Mouse (Mus musculus) CH12F3 (cell line): ENCODE measurements around the gene 2210017I01Rik.

Source experiments
- in situ Hi-C: fragments of 300-500 bp; cut with MboI; formaldehyde crosslinking; loops from 2 replicates; pipeline ENCODE4 v1.14.3; 2020; ENCODE audit warnings: low sequenced_read_pairs

The 2210017I01Rik gene

DNA sequence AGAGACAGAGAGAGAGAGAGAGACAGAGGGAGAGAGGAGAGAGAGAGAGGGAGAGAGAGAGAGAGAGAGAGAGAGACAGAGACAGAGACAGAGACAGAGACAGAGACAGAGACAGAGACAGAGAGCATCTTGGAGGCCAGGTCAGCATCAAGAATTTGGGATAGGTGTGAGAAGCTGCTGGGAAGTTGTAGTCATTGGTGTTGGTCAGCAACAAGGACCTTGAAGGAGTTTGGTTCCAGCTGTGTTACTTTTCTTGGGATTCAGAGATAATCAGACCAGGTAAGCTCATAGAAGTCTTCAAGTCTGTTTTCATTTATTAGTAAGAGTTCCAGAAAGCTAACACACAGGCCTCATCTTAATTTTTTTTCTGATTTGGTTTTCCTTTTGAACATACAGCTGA lies at the start of gene 2210017I01Rik:
Gene 2210017I01Rik, minus strand, starts transcription at position 101 of the 400 bp plus-strand sequence.
- in situ Hi-C loops: no loop called here

- in situ Hi-C loops: no loop called here
These were observed 49.5 kb upstream of the 2210017I01Rik start, which contains the start of gene Lce1b for GRCm38 (mm10) chr3:92656826-92657225. Gene Lce1b, minus strand, starts transcription at chr3:92656926.

DNA sequence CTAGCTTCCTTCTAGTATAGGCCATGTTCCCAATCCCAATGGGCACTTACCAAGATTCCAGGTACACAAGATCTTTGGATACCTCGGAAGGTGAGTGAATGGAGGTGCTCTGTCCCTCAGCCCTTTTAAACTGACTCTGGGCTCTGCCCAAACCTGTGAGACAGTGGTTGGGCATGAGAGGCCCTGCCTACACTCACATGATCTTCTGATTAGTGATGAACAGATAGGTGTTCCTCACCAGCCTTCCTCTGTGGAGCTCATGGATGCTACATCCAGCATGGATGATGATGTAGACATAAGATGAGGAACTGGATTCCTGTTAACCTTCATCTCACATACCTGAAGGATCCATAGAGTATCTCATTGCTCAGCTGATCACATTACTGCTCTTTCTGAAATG lies 40.9 kb upstream of the 2210017I01Rik start, which contains the start of gene Lce1a1:
Gene Lce1a1, minus strand, starts transcription at position 101 of the 400 bp plus-strand sequence.
- in situ Hi-C loops: no loop called here

DNA sequence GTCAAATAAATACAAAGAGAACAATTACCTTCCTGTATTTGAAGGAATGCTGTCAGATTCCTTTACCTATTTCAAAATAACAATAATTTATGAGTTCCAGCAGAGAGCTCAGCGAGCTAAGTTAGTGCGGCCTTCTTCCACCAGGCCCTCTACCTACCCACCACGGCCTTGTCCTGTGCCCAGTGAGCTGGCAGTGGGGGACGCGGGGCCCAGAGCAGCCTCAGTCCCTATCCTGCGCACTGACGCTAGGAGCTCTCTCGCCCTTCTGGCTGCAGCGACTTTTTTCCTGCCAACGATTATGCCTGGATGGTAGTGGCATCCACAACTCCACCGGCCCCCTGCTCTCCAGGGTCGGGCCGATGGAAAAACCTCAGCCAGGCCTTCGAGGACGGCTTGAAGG lies 32.6 kb upstream of the 2210017I01Rik start:
- in situ Hi-C loops: no loop called here

- in situ Hi-C loops: no loop called here
These were observed 31.3 kb upstream of the 2210017I01Rik start for GRCm38 (mm10) chr3:92638653-92638991.

- in situ Hi-C loops: no loop called here
These were observed 30.7 kb upstream of the 2210017I01Rik start for GRCm38 (mm10) chr3:92637745-92638652.

- in situ Hi-C loops: no loop called here
These were observed 14.3 kb upstream of the 2210017I01Rik start, which contains the start of gene Lce6a for GRCm38 (mm10) chr3:92621560-92621959. Gene Lce6a, minus strand, starts transcription at chr3:92621660.

- in situ Hi-C loops: no loop called here
These were observed 2.5 kb upstream of the 2210017I01Rik start for GRCm38 (mm10) chr3:92609804-92610203.

DNA sequence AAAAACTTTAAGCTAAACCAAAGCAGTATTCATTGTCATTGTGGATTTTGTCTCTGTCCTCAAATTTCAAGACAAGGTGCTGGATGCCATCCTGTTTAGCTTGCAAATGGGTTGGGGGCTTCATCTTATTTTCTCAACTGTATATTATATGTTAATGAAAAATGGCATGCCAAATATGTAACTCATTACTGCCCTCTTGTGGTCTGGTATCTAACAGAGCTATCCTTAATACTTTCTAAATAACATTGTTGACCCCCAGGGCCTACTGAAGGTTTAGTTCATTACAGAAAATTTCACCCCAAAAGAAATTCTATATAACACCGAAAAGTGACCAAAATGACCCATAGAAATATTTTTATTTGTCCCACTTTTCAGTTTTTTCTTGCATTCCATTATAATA lies 5.1 kb downstream of the 2210017I01Rik start:
- in situ Hi-C loops: no loop called here

GRCm38 (mm10) chr3:92600456-92600855 lies 6.8 kb downstream of the 2210017I01Rik start:
- in situ Hi-C loops: no loop called here

- in situ Hi-C loops: no loop called here
These were observed 7.3 kb downstream of the 2210017I01Rik start for GRCm38 (mm10) chr3:92599973-92600372.

GRCm38 (mm10) chr3:92598429-92598828 lies 8.9 kb downstream of the 2210017I01Rik start:
- in situ Hi-C loops: no loop called here

- in situ Hi-C loops: no loop called here
These were observed 18.4 kb downstream of the 2210017I01Rik start, which contains the start of gene Smcp for GRCm38 (mm10) chr3:92588858-92589257. Gene Smcp, minus strand, starts transcription at chr3:92588997.

GRCm38 (mm10) chr3:92587190-92587589 lies 20.1 kb downstream of the 2210017I01Rik start:
- in situ Hi-C loops: no loop called here

GRCm38 (mm10) chr3:92585055-92585454 lies 22.2 kb downstream of the 2210017I01Rik start:
- in situ Hi-C loops: no loop called here

DNA sequence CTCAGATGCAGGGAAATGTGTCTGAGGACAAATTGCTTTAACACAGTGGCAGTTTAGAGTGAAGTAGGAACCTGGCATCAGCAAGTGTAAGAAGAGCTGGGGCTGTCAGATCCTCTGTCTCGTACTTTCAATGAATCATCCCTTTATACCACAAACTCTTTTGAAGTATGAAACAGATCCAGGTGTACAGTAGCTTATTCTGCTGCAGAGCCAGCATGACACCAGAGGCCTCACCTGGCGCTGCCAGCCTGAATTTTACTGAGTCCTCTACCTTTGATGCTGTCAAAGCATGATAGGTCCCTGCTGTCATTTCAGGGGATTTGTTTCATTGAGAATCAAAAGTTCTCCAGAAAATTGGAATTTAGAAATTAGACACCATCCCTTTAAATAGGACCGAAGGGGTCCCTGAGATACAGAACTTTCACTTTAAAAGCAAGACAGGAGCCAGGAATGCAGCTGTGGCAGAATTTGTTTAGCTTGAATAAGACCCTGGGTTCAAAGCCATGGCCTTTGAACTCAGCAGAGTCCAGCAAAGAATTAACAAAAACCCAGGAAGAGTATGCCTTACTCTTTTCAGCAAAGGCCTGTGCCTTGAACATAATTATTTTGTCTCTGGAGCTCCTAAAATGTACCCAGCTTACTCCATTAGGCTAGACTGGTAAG lies 24.0 kb downstream of the 2210017I01Rik start:
- in situ Hi-C loops: no loop called here

GRCm38 (mm10) chr3:92579508-92579907 lies 27.8 kb downstream of the 2210017I01Rik start:
- in situ Hi-C loops: no loop called here

GRCm38 (mm10) chr3:92578652-92579413 lies 28.5 kb downstream of the 2210017I01Rik start:
- in situ Hi-C loops: no loop called here

GRCm38 (mm10) chr3:92573449-92574041 lies 33.7 kb downstream of the 2210017I01Rik start, which contains the start of gene Ivl:
Gene Ivl, minus strand, starts transcription at chr3:92573735.
- in situ Hi-C loops: no loop called here

DNA sequence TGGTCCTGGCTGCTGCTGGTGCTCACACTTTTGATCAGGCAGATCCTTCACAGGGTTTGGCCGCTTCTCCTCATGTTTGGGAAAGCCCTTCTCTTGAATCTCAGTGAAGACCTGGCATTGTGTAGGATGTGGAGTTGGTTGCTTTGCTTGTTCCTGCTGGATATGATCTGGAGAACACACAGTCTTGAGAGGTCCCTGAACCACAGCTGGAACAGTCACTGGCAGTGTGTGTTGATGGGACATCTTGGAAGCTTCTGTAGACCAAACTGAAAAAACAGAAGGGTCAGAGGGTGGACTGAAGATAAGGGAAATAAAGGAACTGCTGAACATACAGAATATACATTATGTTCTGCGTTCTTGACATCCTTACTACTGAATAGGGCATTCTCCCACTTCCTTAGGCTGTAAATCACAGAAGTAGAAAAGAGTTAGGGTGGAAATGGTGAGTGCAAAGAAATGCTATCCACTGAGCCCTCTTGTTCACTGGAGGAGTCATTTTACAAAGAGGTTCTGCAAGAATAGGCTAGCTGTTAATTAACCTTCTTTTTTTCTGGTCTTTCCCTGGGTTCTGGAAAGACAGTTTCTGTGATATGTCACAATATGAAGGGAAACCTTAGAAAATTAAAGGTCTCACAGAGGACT lies 34.7 kb downstream of the 2210017I01Rik start:
- in situ Hi-C loops: no loop called here
